Mouse (Mus musculus) lung, postnatal 4 days (tissue): ENCODE results near the gene Ssr1.

ENCODE experiments used
- DNase-seq, 2 experiments: peaks; one replicate each; pipeline ENCODE4 v3.0.0; 2021

The Ssr1 gene

GRCm38 (mm10) chr13:37993704-37994404 lies at the start of gene Ssr1:
TSS of gene Ssr1 (minus strand) at chr13:37994217.
- DNase-seq = peak; percentile 97 to 98

- DNase-seq = peak in 1 of 2 experiments; percentile 12
These were observed 43.8 kb upstream of the Ssr1 start for GRCm38 (mm10) chr13:38037811-38038210.

DNA sequence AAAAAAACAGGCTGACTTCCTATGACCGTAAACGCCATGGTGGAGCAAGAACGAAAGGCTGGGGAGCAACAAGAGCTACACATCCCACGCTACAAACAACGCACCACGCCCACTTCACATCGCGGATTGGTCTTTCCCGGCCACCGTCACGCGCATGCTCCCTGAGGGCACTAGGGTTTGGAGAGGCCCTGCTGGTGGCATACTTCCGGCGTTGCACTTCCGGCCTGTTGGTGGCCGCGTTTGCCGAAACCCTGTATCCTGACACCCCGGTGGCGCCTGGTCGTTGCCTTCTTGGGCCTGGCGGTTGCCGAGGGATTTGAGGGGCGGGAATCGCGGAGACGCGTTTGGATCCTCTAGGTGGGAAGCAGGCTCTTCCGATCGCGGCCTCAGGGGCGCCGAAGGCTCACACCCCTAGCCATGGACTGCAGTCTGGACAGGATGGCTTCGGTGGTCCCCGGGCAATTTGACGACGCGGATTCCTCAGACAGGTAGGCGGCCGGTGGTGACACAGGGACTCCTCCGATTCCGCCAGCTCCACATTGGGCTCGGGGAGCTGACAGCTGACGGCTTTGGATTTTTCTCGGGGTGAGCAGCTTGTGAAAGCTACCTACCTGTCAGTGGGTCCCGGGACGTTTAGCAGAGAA lies 43.1 kb upstream of the Ssr1 start, which contains the start of gene Cage1:
Gene Cage1 (minus strand): TSS at position 26 of the 644 bp plus-strand sequence.
- peak; percentile 98 for DNase-seq

GRCm38 (mm10) chr13:38036343-38037043 lies 42.5 kb upstream of the Ssr1 start, which contains the start of gene Riok1:
TSS of gene Riok1 (plus strand) at chr13:38036995.
- DNase-seq = peak in 1 of 2 experiments; percentile 17

DNA sequence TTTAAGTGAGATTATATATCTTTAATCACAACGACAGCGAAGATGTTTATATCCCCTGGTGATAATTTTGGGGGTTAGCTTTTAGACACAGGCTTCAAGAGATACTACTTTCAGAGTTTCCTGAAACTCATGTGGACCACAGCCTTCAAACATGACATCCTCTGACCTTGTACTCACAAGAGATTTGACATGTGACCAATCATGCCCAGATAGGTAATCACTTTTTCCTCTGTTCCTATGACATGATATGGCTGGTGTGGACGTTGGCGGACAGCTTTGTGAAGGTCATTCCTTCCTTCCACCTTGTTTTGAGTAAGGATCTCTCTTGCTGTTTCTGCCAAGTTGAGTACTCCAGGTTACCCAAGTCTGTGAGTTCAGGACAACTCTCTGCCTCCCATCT lies 34.4 kb upstream of the Ssr1 start:
- DNase-seq = no peak

DNA sequence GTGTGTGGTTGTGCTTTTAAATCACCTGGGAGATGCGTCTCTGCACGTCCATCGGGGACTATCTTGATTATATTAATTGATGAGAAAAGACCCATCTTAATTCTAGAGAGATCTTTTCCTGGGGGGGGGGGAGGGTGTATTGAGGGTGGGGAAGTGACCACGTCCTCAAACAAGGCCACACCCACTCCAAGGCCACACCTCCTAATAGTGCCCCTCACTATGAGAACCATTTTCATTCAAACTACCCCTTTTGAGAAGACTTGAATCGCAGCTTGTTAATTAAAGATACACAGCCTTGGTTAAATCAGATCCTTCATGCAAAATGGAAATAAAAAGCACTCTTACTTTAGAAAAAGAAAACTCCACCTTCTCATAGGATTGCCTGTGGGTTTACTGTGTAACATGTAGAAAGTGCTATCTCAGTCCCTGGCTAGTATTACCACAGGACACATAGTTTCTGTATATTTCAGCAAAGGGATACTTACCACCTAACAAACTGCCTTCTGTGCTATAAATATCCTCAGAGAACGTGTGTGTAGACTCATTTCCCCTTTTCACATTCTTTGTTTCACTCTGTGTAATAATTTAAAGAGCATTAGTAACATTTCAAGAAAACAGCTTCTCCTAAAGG lies 33.7 kb upstream of the Ssr1 start:
- DNase-seq = no peak

GRCm38 (mm10) chr13:38025874-38026273 lies 31.9 kb upstream of the Ssr1 start:
- peak in 1 of 2 experiments; percentile 6 for DNase-seq

GRCm38 (mm10) chr13:38018791-38019190 lies 24.8 kb upstream of the Ssr1 start:
- DNase-seq = no peak

GRCm38 (mm10) chr13:38015591-38015990 lies 21.6 kb upstream of the Ssr1 start:
- DNase-seq = no peak

GRCm38 (mm10) chr13:38012436-38012835 lies 18.4 kb upstream of the Ssr1 start:
- no peak for DNase-seq

- DNase-seq = peak; percentile 11 to 26
These were observed 16.5 kb upstream of the Ssr1 start for GRCm38 (mm10) chr13:38010444-38010910.

DNA sequence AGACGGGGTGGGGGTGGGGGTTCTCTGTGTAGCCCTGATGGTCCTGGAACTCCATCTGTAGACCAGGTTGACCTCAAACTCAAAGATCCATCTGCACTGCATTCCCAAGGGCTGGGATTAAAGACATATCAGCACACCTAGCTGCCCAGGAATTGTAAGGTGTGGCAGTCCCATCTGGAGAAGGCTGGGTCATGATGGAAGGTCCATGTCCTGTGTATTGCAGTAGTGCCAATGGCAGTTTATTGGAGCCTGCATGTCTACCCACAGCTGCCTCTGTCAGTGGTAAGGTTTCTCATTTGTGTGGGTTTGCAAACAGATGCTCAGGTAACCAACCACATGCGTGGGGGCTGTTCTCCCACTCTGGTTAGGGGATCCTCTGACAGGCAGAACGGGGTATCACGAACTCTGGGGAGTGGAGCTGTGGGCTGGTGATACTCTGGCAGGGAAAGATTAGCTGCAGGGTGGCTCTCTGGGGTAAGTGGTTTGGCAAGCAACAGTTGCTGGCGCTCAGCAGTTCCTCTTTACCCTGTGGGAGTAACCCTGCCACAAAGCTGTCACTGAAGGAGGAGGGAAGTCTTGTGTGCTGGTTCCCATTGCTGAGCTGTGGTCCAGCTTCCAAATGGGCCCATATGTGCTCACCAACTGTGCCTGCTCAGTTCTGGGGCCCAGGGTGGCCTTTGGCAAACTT lies 15.8 kb upstream of the Ssr1 start:
- peak; percentile 15 to 29 for DNase-seq

- no peak for DNase-seq
These were observed 14.0 kb upstream of the Ssr1 start for GRCm38 (mm10) chr13:38007972-38008371.

DNA sequence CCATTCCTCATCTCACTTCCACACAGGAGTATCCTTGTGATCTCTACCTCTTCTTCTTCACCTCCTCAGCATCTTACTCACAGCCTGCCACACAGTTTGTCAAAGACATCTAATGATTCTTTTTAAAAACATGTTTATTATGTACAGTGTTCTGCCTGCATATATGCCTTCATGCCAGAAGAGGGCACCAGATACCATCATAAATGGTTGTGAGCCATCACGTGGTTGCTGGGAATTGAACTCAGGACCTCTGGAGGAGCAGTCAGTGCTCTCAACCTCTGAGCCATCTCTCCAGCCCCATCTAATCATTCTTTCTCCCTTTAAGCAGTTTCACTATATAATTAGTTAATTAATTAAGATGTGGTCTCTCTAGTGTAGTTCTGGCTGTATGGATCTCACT lies 8.4 kb upstream of the Ssr1 start:
- DNase-seq = no peak

DNA sequence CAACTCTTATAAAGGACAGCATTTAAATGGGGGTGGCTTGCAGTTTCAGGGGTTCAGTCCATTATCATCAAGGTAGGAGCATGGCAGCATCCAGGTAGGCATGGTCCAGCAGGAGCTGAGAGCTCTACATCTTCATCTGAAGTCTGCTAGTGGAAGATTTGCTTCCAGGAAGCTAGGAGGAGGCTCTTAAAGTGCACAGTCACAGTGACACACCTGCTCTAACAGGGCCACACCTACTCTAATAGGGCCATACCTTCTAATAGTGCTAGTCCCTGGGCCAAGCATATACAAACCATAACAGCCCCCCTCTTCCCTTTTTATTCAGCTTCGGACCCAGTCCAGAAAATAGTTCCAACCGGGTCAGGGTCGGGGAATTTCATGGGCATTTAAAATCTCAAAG lies 5.7 kb upstream of the Ssr1 start:
- no peak for DNase-seq

GRCm38 (mm10) chr13:37994405-37994749 lies 360 bp upstream of the Ssr1 start:
- DNase-seq = no peak

DNA sequence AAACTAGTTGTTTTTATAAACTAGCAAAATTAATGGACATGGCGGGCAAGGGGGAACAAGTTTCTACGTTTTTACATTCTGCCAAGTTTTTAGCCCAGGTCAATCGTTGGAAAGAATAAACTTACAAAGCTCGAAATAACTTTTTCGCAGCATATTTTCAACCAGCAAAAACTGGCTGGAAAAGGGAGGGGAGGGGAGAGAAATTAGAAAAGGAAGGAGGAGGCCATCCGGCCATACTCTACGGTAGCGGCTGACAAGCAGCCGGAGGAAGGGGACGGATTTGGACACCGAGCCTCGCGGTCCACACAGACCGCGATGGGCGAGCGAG lies 677 bp downstream of the Ssr1 start:
- DNase-seq = no peak

GRCm38 (mm10) chr13:37992638-37993371 lies 1.2 kb downstream of the Ssr1 start:
- no peak for DNase-seq

DNA sequence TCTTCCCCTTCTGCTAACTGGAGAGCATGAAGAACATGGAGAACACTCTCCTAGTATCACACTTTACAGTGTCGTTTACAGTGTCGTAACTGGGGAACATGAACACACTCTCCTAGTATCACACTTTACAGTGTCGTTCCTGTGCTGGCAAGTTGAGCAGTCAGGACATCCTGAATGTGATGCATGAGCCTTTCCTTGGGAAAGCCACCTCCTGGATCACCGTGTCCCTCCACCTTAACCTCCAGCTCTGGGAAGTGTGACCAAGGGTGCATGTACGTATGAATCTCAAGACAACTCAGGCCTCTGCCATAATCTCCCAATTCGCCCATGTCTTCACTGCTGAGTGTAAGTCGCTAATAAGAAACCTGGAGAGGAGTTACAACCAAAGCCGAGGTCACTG lies 4.3 kb downstream of the Ssr1 start:
- DNase-seq = no peak

- no peak for DNase-seq
These were observed 7.9 kb downstream of the Ssr1 start for GRCm38 (mm10) chr13:37986166-37986565.

- DNase-seq = peak; percentile 24 to 37
These were observed 13.0 kb downstream of the Ssr1 start for GRCm38 (mm10) chr13:37981063-37981462.

DNA sequence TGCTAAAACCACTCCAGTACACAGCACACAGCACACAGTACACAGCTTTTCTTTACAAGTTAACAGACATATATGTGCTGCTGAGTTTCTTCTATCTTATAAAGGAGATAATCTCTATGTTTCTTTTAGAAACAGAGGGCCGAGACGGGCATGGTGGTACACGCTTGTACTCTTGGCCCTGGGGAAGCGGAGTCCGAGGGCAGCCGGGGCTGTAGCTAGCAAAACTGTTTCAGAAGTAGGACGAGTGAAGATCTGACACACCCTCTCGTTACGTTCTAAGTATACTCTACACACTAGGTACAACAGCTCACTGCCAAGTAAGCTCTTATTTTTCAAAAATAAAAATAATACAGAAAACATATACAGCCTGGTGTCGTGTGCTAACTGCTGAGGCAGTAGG lies 13.7 kb downstream of the Ssr1 start:
- DNase-seq = no peak
